Comparison of ENCODE assay signal across 8 mouse cellular contexts in genomic region chr7:92874761-92875408, GRCm38 (mm10). TPM values are rescaled to one million over a fixed set of nuclear protein-coding genes. Genes with fewer than 3 reads are reported as not detected.
DNase-seq lines count a peak whose midpoint lies in the region; ATAC-seq and TF ChIP-seq lines count a peak whose summit lies in the region.

No protein-coding gene starts in this region.

- H3K4me2 ChIP-seq in heart, embryonic 15.5 days = peak overlapping the region; percentile 89
- H3K4me2 ChIP-seq in liver, embryonic 14.5 days (ENCODE audit: low read depth) = peak overlapping the region; percentile 96
- peak overlapping the region; percentile 66 for H3K4me2 ChIP-seq in neural tube, embryonic 11.5 days (ENCODE audit: low read depth)
- H3K4me2 ChIP-seq in stomach, postnatal 0 days (replicated peaks; ENCODE audit: low read depth) = peak overlapping the region; percentile 84

- H3K9ac ChIP-seq in heart, embryonic 15.5 days = peak overlapping the region; percentile 80
- peak overlapping the region; percentile 94 for H3K9ac ChIP-seq in liver, embryonic 14.5 days (replicated peaks)
- H3K9ac ChIP-seq in neural tube, embryonic 11.5 days (ENCODE audit: low read length) = peak overlapping the region; percentile 81
- H3K9ac ChIP-seq in stomach, postnatal 0 days (ENCODE audit: low read length) = peak overlapping the region; percentile 79

- peak overlapping the region; percentile 86 for H3K4me3 ChIP-seq in heart, embryonic 15.5 days
- peak overlapping the region; percentile 85 to 91 for H3K4me3 ChIP-seq in liver, embryonic 14.5 days (ENCODE audit: insufficient read depth in 1 of 2, low read depth in 2 of 2, low read length in 2 of 2)
- peak overlapping the region; percentile 62 for H3K4me3 ChIP-seq in neural tube, embryonic 11.5 days (ENCODE audit: low read depth, low read length)
- H3K4me3 ChIP-seq in stomach, postnatal 0 days (ENCODE audit: low read depth, low read length) = peak overlapping the region; percentile 65

- peak overlapping the region; percentile 99 for H3K27ac ChIP-seq in heart, embryonic 15.5 days
- peak overlapping the region; percentile 94 for H3K27ac ChIP-seq in liver, embryonic 14.5 days
- H3K27ac ChIP-seq in neural tube, embryonic 11.5 days (ENCODE audit: low read depth, low read length) = peak overlapping the region; percentile 97
- H3K27ac ChIP-seq in stomach, postnatal 0 days (replicated peaks) = peak overlapping the region; percentile 98

- WGBS in heart, embryonic 15.5 days = 0% methylated on average over 29 of the region's 29 CpGs
- WGBS in liver, embryonic 14.5 days (ENCODE audit: insufficient replicate concordance) = under 1% methylated on average over 29 of the region's 29 CpGs
- WGBS in neural tube, embryonic 11.5 days = 0% methylated on average over 29 of the region's 29 CpGs
- 0% methylated on average over 29 of the region's 29 CpGs for WGBS in stomach, postnatal 0 days

- no peaks in the 10 kb centered on the region for H3K36me3 ChIP-seq in heart, embryonic 15.5 days
- no peaks in the 10 kb centered on the region; the same call in 1 of the 2 replicates for H3K36me3 ChIP-seq in liver, embryonic 14.5 days (replicated peaks; ENCODE audit: control insufficient read depth, insufficient read depth, low read depth)
- H3K36me3 ChIP-seq in neural tube, embryonic 11.5 days (ENCODE audit: control insufficient read depth, insufficient read depth, low read length) = no peaks in the 10 kb centered on the region
- no peaks in the 10 kb centered on the region for H3K36me3 ChIP-seq in stomach, postnatal 0 days (ENCODE audit: control insufficient read depth, insufficient read depth, low read length)

- peak; percentile 80 for ATAC-seq in CD4-positive, CD25-positive, alpha-beta regulatory T cell, adult 4 months
- peak; percentile 89 for ATAC-seq in heart, embryonic 15.5 days (replicated peaks; ENCODE audit: insufficient number of reproducible peaks, insufficient read depth, low FRiP score, low read depth)
- ATAC-seq in liver, embryonic 14.5 days (ENCODE audit: insufficient read depth) = peak; percentile 91
- peak; percentile 91 for ATAC-seq in neural tube, embryonic 11.5 days (ENCODE audit: insufficient read depth, low FRiP score, low TSS enrichment)
- ATAC-seq in stomach, postnatal 0 days (ENCODE audit: low FRiP score, low TSS enrichment) = peak; percentile 94

- H3K9me3 ChIP-seq in heart, embryonic 15.5 days (replicated peaks) = no peaks in the 10 kb centered on the region
- no peaks in the 10 kb centered on the region for H3K9me3 ChIP-seq in liver, embryonic 14.5 days (ENCODE audit: control insufficient read depth, low read length)
- no peaks in the 10 kb centered on the region for H3K9me3 ChIP-seq in neural tube, embryonic 11.5 days (ENCODE audit: control insufficient read depth, low read length)
- H3K9me3 ChIP-seq in stomach, postnatal 0 days (ENCODE audit: control insufficient read depth, low read length) = no peaks in the 10 kb centered on the region

- peak; percentile 96 for DNase-seq in c-Kit-negative CD71-positive TER-119-positive erythroid progenitor cells, embryonic 14.5 days (ENCODE audit: low read depth, low spot score)
- peak; percentile 78 for DNase-seq in fibroblast of lung, adult 2 months (ENCODE audit: low read depth)
- peak; percentile 90 to 95 for DNase-seq in kidney, postnatal 25 days
- peak; percentile 95 to 97 (median 96) for DNase-seq in liver, embryonic 14.5 days (ENCODE audit: low read depth in 3 of 3, low spot score in 3 of 3)
- peak; percentile 91 for DNase-seq in neural tube, embryonic 11.5 days (ENCODE audit: low spot score)
- peak; percentile 92 for DNase-seq in stomach, postnatal 0 days (ENCODE audit: low spot score)

- TF ChIP-seq CTCF in liver, embryonic 14.5 days (IDR thresholded peaks at IDR 0.05; ENCODE audit: low read depth) = no peak
- no peak for TF ChIP-seq CTCF in stomach, postnatal 0 days (IDR thresholded peaks at IDR 0.05; ENCODE audit: low read depth)

- TF ChIP-seq EP300 in liver, embryonic 14.5 days (IDR thresholded peaks at IDR 0.05; ENCODE audit: low read depth) = peak; percentile 53; the same call in 1 of the 2 replicates
- no peak for TF ChIP-seq EP300 in stomach, postnatal 0 days (optimal IDR thresholded peaks at IDR 0.05)

- peaks cover 14% of the 10 kb centered on the region for H3K4me1 ChIP-seq in heart, embryonic 15.5 days (replicated peaks)
- H3K4me1 ChIP-seq in liver, embryonic 14.5 days (replicated peaks; ENCODE audit: control insufficient read depth in 2 of 2, insufficient read depth in 2 of 2, low read length in 1 of 2) = peaks cover 32 to 37% of the 10 kb centered on the region in 2 experiments
- peaks cover 9% of the 10 kb centered on the region; the same call in 1 of the 2 replicates for H3K4me1 ChIP-seq in neural tube, embryonic 11.5 days (ENCODE audit: control insufficient read depth, insufficient read depth, low read length)
- peaks cover 4% of the 10 kb centered on the region; the same call in 1 of the 2 replicates for H3K4me1 ChIP-seq in stomach, postnatal 0 days (replicated peaks; ENCODE audit: control insufficient read depth, insufficient read depth)

- no peaks in the 10 kb centered on the region for H3K27me3 ChIP-seq in heart, embryonic 15.5 days
- H3K27me3 ChIP-seq in liver, embryonic 14.5 days (ENCODE audit: control insufficient read depth, insufficient read depth, low read length) = no peaks in the 10 kb centered on the region
- no peaks in the 10 kb centered on the region for H3K27me3 ChIP-seq in neural tube, embryonic 11.5 days (ENCODE audit: control insufficient read depth, insufficient read depth, low read length)
- H3K27me3 ChIP-seq in stomach, postnatal 0 days (ENCODE audit: control insufficient read depth, insufficient read depth, low read length) = no peaks in the 10 kb centered on the region

RNA-seq across cellular contexts. Expression of gene Prcp, which starts 0.6 kb away (rescaled TPM):
- 10 to 100 TPM; 29.3 to 31.2 TPM for polyA plus RNA-seq in CD4-positive, CD25-positive, alpha-beta regulatory T cell, adult 4 months (2017; shearing (Covaris generic))
- polyA plus RNA-seq in heart, embryonic 15.5 days (2015; fragmentation: Nextera tagmentation; extraction: Ambion mirVana) = 19.1 and 22.0 TPM in 2 replicates
- 12.4 and 13.1 TPM in 2 replicates for polyA plus RNA-seq in liver, embryonic 14.5 days (2012; rRNA removed)
- 18.0 and 18.8 TPM in 2 replicates for polyA plus RNA-seq in liver, embryonic 14.5 days (2014; fragmentation: Nextera tagmentation; extraction: Ambion mirVana)
- 18.4 and 20.1 TPM in 2 replicates for polyA plus RNA-seq in neural tube, embryonic 11.5 days (2014; fragmentation: Nextera tagmentation; extraction: Ambion mirVana)
- 14.5 and 14.7 TPM in 2 replicates for polyA plus RNA-seq in stomach, postnatal 0 days (2015; fragmentation: Nextera tagmentation; extraction: Ambion mirVana)

RNA-seq across cellular contexts. Expression of gene Ddias, which starts 0.8 kb away (rescaled TPM):
- 1 to 10 TPM; 2.9 to 4.7 TPM for polyA plus RNA-seq in CD4-positive, CD25-positive, alpha-beta regulatory T cell, adult 4 months (2017; shearing (Covaris generic))
- 8.2 and 9.0 TPM in 2 replicates for polyA plus RNA-seq in heart, embryonic 15.5 days (2015; fragmentation: Nextera tagmentation; extraction: Ambion mirVana)
- 2.1 and 4.0 TPM in 2 replicates for polyA plus RNA-seq in liver, embryonic 14.5 days (2012; rRNA removed)
- polyA plus RNA-seq in liver, embryonic 14.5 days (2014; fragmentation: Nextera tagmentation; extraction: Ambion mirVana) = 11.4 and 13.2 TPM in 2 replicates
- polyA plus RNA-seq in neural tube, embryonic 11.5 days (2014; fragmentation: Nextera tagmentation; extraction: Ambion mirVana) = 20.6 and 22.4 TPM in 2 replicates
- polyA plus RNA-seq in stomach, postnatal 0 days (2015; fragmentation: Nextera tagmentation; extraction: Ambion mirVana) = 2.8 and 3.3 TPM in 2 replicates

Comparison
In these comparisons a context has a peak if more than half of its experiments do, and no peak if none do; other contexts are left out.
1. Peak in every context shown above with its lines: DNase-seq, ATAC-seq, H3K4me3 ChIP-seq and H3K27ac ChIP-seq.